Mouse (Mus musculus): Measurements from ENCODE around the gene Tal1.

Tal1 gene

GRCm38 (mm10) chr4:115113266-115113665, 57.0 kb downstream of the Tal1 start:
- no peak for DNase-seq (ENCODE audit: low spot score)

GRCm38 (mm10) chr4:115119642-115120041, 63.4 kb downstream of the Tal1 start:
- no peak for DNase-seq (ENCODE audit: low spot score)

GRCm38 (mm10) chr4:115121162-115121561, 64.9 kb downstream of the Tal1 start:
- DNase-seq (ENCODE audit: low spot score) = no peak

Data from yolk sac, embryonic 10.5 days (tissue).